Mouse (Mus musculus) right cerebral cortex, adult 18-20 months (tissue): ENCODE results near the gene Qprt.
"Not testable (repeated sequence)": the region's sequence is repeated elsewhere in the genome, so short reads cannot be mapped to it uniquely, and the experiment has no call there.

Experiments
- DNase-seq: peaks from one replicate; pipeline ENCODE4 v3.0.0; 2022; ENCODE audit warnings: mixed read lengths

The Qprt gene

GRCm38 (mm10) chr7:127093914-127094313 lies 28.1 kb downstream of the Qprt start:
- DNase-seq, result no peak

- no peak for DNase-seq
These were observed 30.7 kb downstream of the Qprt start, which contains the start of gene AI467606 for GRCm38 (mm10) chr7:127091114-127091896. TSS of gene AI467606 (plus strand) at chr7:127091359.

GRCm38 (mm10) chr7:127090154-127091113 lies 31.6 kb downstream of the Qprt start:
- no peak for DNase-seq

- DNase-seq, result no peak
These were observed 32.9 kb downstream of the Qprt start for GRCm38 (mm10) chr7:127088901-127089845.

GRCm38 (mm10) chr7:127088083-127088482 lies 33.9 kb downstream of the Qprt start:
- no peak for DNase-seq

GRCm38 (mm10) chr7:127087278-127088010 lies 34.6 kb downstream of the Qprt start, which contains the start of gene Zg16:
TSS of gene Zg16 (minus strand) at chr7:127087328.
- not testable (repeated sequence) for DNase-seq

GRCm38 (mm10) chr7:127085751-127086150 lies 36.3 kb downstream of the Qprt start:
- DNase-seq, result not testable (repeated sequence)

GRCm38 (mm10) chr7:127084794-127085193 lies 37.2 kb downstream of the Qprt start:
- no peak for DNase-seq

- DNase-seq, result no peak
These were observed 38.3 kb downstream of the Qprt start for GRCm38 (mm10) chr7:127083689-127084088.

- no peak for DNase-seq
These were observed 39.0 kb downstream of the Qprt start for GRCm38 (mm10) chr7:127082995-127083394.

- no peak for DNase-seq
These were observed 39.8 kb downstream of the Qprt start for GRCm38 (mm10) chr7:127082271-127082670.

GRCm38 (mm10) chr7:127080045-127080444 lies 42.0 kb downstream of the Qprt start:
- no peak for DNase-seq

- DNase-seq, result no peak
These were observed 44.3 kb downstream of the Qprt start for GRCm38 (mm10) chr7:127077692-127078091.

GRCm38 (mm10) chr7:127076188-127076587 lies 45.8 kb downstream of the Qprt start:
- no peak for DNase-seq

- no peak for DNase-seq
These were observed 48.8 kb downstream of the Qprt start for GRCm38 (mm10) chr7:127073221-127073620.

- DNase-seq, result no peak
These were observed 51.1 kb downstream of the Qprt start for GRCm38 (mm10) chr7:127070871-127071413.

GRCm38 (mm10) chr7:127066317-127066716 lies 55.7 kb downstream of the Qprt start:
- no peak for DNase-seq

GRCm38 (mm10) chr7:127065538-127065937 lies 56.5 kb downstream of the Qprt start:
- DNase-seq, result no peak
